Mouse (Mus musculus) intestine, postnatal 0 days (tissue): ENCODE data around the gene Extl1. TPM values are rescaled to one million over a fixed set of nuclear protein-coding genes. Genes with fewer than 3 reads are reported as not detected.
A peak's percentile ranks its signal among the peaks of the same experiment; 100 is the strongest.

Experiments used
- ATAC-seq: fragments of 200-750 bp; cut with Nextera tagmentation; 2 replicates; pipeline ENCODE4 v1.8.0; 2017; ENCODE audit warnings: mild to moderate bottlenecking, moderate TSS enrichment, moderate library complexity
- H3K27ac ChIP-seq: fragments of 300-500 bp; sonication (generic); 2 replicates; pipeline ENCODE4 v1.5.1; 2014; ENCODE audit warnings: mild to moderate bottlenecking, low read depth, low read length, moderate library complexity
- H3K27me3 ChIP-seq: fragments of 300-500 bp; sonication (generic); replicated peaks from 2 replicates; pipeline ENCODE4 v1.6.1; 2014; ENCODE audit warnings: low read length, mixed read lengths; ENCODE audit not compliant: control insufficient read depth, insufficient read depth
- H3K36me3 ChIP-seq: fragments of 300-500 bp; sonication (generic); 2 replicates; pipeline ENCODE4 v1.6.1; 2014; ENCODE audit warnings: mild to moderate bottlenecking, moderate library complexity; ENCODE audit not compliant: control insufficient read depth, insufficient read depth
- H3K4me1 ChIP-seq: fragments of 300-500 bp; sonication (generic); replicated peaks from 2 replicates; pipeline ENCODE4 v1.6.1; 2014; ENCODE audit warnings: antibody characterized with exemption, low read length, mixed read lengths; ENCODE audit not compliant: control insufficient read depth, insufficient read depth
- H3K4me2 ChIP-seq: fragments of 300-500 bp; sonication (generic); replicated peaks from 2 replicates; pipeline ENCODE4 v1.6.1; 2014; ENCODE audit warnings: low read depth, mild to moderate bottlenecking, moderate library complexity
- H3K4me3 ChIP-seq: fragments of 300-500 bp; sonication (generic); 2 replicates; pipeline ENCODE4 v1.5.1; 2014; ENCODE audit warnings: low read depth, low read length
- H3K9ac ChIP-seq: fragments of 300-500 bp; sonication (generic); 2 replicates; pipeline ENCODE4 v1.6.1; 2014; ENCODE audit warnings: mild to moderate bottlenecking, low read depth, low read length
- H3K9me3 ChIP-seq: fragments of 300-500 bp; sonication (generic); 2 replicates; pipeline ENCODE4 v1.6.1; 2016; ENCODE audit warnings: mixed run types; ENCODE audit not compliant: control insufficient read depth
- CTCF ChIP-seq: sonication (generic); IDR thresholded peaks from 2 replicates; pipeline ENCODE4 v1.5.1; 2016; ENCODE audit warnings: low read depth, mild to moderate bottlenecking, control low read depth, antibody characterized with exemption, moderate library complexity
- WGBS: fragments of 180-500 bp; shearing (Covaris S2); extraction: QIAGEN DNeasy Blood & Tissue Kit; methylation state at CpG from one replicate; pipeline ENCODE4 v1.1.7; 2014; 5-methylcytosine and 5-hydroxymethylcytosine counted together
- polyA plus RNA-seq: library from polyadenylated mRNA; unstranded; fragments of >200 nt; fragmentation: Nextera tagmentation; extraction: Ambion mirVana; gene quantifications from 2 replicates; pipeline ENCODE4 v1.2.1, GENCODE M21; 2015

Gene Extl1
- polyA plus RNA-seq, 1 experiment from 2014 or later, result 1.2 TPM

DNA sequence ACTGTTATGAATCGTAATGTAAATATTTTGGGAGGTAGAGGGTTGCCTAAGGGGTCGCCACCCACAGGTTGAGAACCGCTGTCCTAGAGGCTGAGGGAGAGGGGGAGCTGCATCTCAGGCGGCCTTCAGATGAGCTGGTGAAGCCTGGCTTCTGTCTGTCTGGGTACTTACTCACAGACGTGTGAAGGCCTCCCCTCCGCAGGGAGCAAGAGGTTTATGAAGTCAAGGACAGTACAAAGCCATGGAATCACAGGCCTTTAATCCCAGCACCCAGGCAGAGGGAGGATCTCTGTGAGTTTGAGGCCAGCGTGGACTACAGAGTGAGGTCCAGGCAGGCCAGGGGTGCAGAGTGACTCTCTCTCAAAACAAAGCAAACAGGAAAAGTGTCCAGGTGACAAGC is 33.5 kb upstream of the Extl1 start:
- peaks cover 76% of the 10 kb centered on the region for H3K36me3 ChIP-seq
- ATAC-seq, result no peak
- 62% methylated on average over 7 of the region's 7 CpGs for WGBS
- H3K4me2 ChIP-seq, result no peak overlapping the region
- no peaks in the 10 kb centered on the region for H3K4me1 ChIP-seq
- H3K27me3 ChIP-seq, result no peaks in the 10 kb centered on the region
- no peak overlapping the region for H3K27ac ChIP-seq
- H3K4me3 ChIP-seq, result no peak overlapping the region
- TF ChIP-seq CTCF, result no peak
- H3K9me3 ChIP-seq, result no peaks in the 10 kb centered on the region
- no peak overlapping the region for H3K9ac ChIP-seq

DNA sequence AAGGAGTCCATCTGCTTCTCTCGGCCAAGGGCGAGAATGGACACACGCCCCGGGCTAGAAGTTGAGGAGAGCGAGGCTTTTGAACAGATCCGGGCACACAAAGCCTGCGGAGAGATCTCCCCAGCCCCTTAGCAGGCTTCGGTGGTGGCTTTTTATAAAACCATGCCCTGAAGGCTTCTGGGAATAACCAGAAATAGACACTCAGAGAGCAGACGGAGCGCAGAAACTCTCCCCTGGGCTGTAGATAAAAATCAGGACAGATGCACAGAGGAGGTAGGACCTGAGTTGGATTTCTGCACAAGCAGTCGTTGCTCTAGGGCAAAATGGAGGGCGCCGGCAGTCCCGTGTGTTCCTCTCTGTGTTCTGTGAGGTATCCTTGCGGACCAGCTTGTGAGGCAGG is 33.0 kb upstream of the Extl1 start:
- Histone ChIP-seq H3K9ac (no peak overlapping the region), H3K4me2 (no peak overlapping the region), H3K27me3 (no peaks in the 10 kb centered on the region), H3K4me1 (no peaks in the 10 kb centered on the region), H3K36me3 (peaks cover 75% of the 10 kb centered on the region), H3K4me3 (no peak overlapping the region), H3K9me3 (no peaks in the 10 kb centered on the region), H3K27ac (no peak overlapping the region)
- TF ChIP-seq CTCF, result no peak
- ATAC-seq, result no peak
- 79% methylated on average over 15 of the region's 15 CpGs for WGBS

- WGBS, result 80% methylated on average over 17 of the region's 17 CpGs
- TF ChIP-seq CTCF, result no peak
- H3K27me3 ChIP-seq, result no peaks in the 10 kb centered on the region
- no peak overlapping the region for H3K9ac ChIP-seq
- peaks cover 75% of the 10 kb centered on the region for H3K36me3 ChIP-seq
- H3K4me3 ChIP-seq, result no peak overlapping the region
- no peaks in the 10 kb centered on the region for H3K9me3 ChIP-seq
- no peak overlapping the region for H3K27ac ChIP-seq
- no peak overlapping the region for H3K4me2 ChIP-seq
- ATAC-seq, result no peak
- no peaks in the 10 kb centered on the region for H3K4me1 ChIP-seq
Measured at GRCm38 (mm10) chr4:134416177-134416576, 32.5 kb upstream of the Extl1 start.

DNA sequence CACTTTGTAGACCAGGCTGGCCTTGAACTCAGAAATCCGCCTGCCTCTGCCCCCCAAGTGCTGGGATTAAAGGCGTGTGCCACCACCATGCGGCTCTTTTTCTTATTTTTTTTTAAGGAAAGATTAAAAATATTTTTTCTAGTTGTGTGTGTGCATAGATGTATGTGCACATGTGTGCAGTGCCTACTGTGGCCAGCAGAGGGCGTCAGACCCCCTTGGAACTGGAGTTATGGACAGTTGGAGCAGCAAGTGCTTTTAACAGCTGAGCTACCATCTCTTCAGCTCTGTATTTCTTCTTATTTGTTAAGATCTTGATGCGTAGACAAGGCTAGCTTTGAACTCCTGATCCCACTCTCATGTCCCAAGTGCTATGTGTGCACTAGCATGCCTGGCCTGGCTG is 25.6 kb upstream of the Extl1 start:
- Histone ChIP-seq H3K4me1 (no peaks in the 10 kb centered on the region), H3K27ac (no peak overlapping the region), H3K9ac (no peak overlapping the region), H3K9me3 (no peaks in the 10 kb centered on the region), H3K4me3 (no peak overlapping the region), H3K27me3 (no peaks in the 10 kb centered on the region), H3K36me3 (peaks cover 61% of the 10 kb centered on the region), H3K4me2 (no peak overlapping the region)
- ATAC-seq, result no peak
- WGBS, result 75% methylated on average over 5 of the region's 5 CpGs
- peak; percentile 60 for TF ChIP-seq CTCF

DNA sequence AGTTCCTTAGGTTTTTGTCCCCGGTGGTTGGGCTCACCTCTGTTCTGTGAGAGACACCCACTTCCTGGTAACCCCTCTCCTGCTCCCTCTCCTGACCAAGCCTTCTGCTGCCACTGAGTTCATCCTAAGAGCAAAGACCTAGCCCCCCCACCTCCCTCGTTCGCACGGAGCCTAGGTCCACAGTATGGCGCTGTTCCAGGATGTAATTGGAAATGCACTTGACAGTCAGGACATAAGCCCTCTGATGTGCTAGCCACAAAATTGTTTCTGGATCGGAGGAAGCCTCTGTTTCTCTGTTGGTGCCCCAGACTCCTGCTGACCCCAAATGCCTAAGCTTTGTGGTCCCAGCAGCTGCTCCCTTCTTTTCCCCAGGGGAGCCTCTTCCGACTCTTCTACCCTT is 20.1 kb upstream of the Extl1 start:
- ATAC-seq, result no peak
- H3K4me3 ChIP-seq, result no peak overlapping the region
- H3K4me1 ChIP-seq, result peaks cover 6% of the 10 kb centered on the region
- TF ChIP-seq CTCF, result peak; percentile 12; the same call in 1 of the 2 replicates
- H3K36me3 ChIP-seq, result peaks cover 27% of the 10 kb centered on the region; the same call in 1 of the 2 replicates
- H3K9me3 ChIP-seq, result no peaks in the 10 kb centered on the region
- H3K27ac ChIP-seq, result no peak overlapping the region
- no peak overlapping the region for H3K4me2 ChIP-seq
- no peak overlapping the region for H3K9ac ChIP-seq
- H3K27me3 ChIP-seq, result no peaks in the 10 kb centered on the region
- 70% methylated on average over 7 of the region's 7 CpGs for WGBS

DNA sequence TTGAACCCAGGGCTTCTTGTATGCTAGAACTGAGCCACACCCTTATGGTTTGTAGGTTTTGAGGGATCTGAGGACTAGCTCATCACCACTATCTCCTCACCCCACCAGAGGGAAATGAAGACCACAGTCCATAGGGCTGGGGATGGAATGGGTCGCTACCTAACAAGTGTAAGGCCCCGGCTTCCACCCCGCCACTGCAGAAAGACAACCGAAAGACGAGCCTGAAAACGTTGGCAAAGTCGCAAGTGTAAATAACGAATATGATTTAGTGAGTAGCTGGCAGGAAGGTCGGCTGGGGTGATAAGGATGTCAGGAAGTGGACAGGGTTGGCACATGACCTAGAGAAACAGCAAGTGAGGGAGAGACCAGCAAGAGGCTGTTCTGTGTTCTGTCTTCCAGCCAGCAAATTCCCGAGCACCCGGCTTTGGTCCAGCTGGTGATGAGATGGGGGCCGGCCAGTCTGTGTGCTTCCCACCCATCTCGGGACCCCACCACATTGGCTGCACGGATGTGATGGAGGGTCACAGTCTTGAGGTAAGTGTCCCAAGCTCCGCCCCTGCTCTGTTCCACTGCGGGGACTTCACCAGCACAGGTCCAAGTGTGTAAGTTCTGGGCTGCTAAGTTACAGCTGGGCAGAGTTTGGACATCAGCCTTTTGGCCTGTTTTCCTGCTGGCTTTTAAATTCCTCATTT is 19.1 kb upstream of the Extl1 start:
- peaks cover 6% of the 10 kb centered on the region for H3K4me1 ChIP-seq
- no peaks in the 10 kb centered on the region for H3K27me3 ChIP-seq
- H3K4me3 ChIP-seq, result no peak overlapping the region
- ATAC-seq, result no peak
- H3K9me3 ChIP-seq, result no peaks in the 10 kb centered on the region
- H3K9ac ChIP-seq, result no peak overlapping the region
- no peak overlapping the region; the same call in 1 of the 2 replicates for H3K4me2 ChIP-seq
- WGBS, result 53% methylated on average over 16 of the region's 16 CpGs
- TF ChIP-seq CTCF, result no peak
- peaks cover 26% of the 10 kb centered on the region; the same call in 1 of the 2 replicates for H3K36me3 ChIP-seq
- H3K27ac ChIP-seq, result peak overlapping the region; percentile 30
